Mouse (Mus musculus) testis, adult 2 months (tissue): ENCODE results near the gene Tsc22d4. TPM values are rescaled to one million over a fixed set of nuclear protein-coding genes. Genes with fewer than 3 reads are reported as not detected.

Experiments used
- H3K27ac ChIP-seq: fragments of 200-500 bp; 2 replicates; pipeline ENCODE4 v1.5.1; 2012; ENCODE audit warnings: low read depth, low read length; ENCODE audit not compliant: control insufficient read depth, insufficient read depth
- H3K27me3 ChIP-seq: fragments of 200-500 bp; 2 replicates; pipeline ENCODE4 v1.6.1; 2012; ENCODE audit warnings: mild to moderate bottlenecking, low read length, moderate library complexity; ENCODE audit not compliant: control insufficient read depth, insufficient read depth
- H3K36me3 ChIP-seq: fragments of 200-500 bp; 2 replicates; pipeline ENCODE4 v1.6.1; 2012; ENCODE audit warnings: mild to moderate bottlenecking, low read length; ENCODE audit not compliant: control insufficient read depth, insufficient read depth
- H3K4me1 ChIP-seq: fragments of 200-500 bp; 2 replicates; pipeline ENCODE4 v1.6.1; 2012; ENCODE audit warnings: low read length; ENCODE audit not compliant: control insufficient read depth, insufficient read depth
- H3K4me3 ChIP-seq: fragments of 200-500 bp; 2 replicates; pipeline ENCODE4 v1.5.1; 2012; ENCODE audit warnings: low read depth, mild to moderate bottlenecking, low read length, moderate library complexity, mixed read lengths; ENCODE audit not compliant: control insufficient read depth
- CTCF ChIP-seq: fragments of 200-500 bp; IDR thresholded peaks from 2 replicates; pipeline ENCODE4 v1.5.1; 2012; ENCODE audit warnings: low read depth, mild to moderate bottlenecking, inconsistent platforms, low read length, moderate library complexity; ENCODE audit not compliant: control insufficient read depth, insufficient read depth, insufficient replicate concordance
- POLR2A ChIP-seq: fragments of 200-500 bp; IDR thresholded peaks from 2 replicates; pipeline ENCODE4 v1.6.1; 2012; ENCODE audit warnings: low read depth, mild to moderate bottlenecking, inconsistent platforms, low read length, moderate library complexity; ENCODE audit not compliant: control insufficient read depth
- polyA plus RNA-seq: library from polyadenylated mRNA; depleted of rRNA; stranded (reverse); fragments of >200 nt; gene quantifications from 2 replicates; pipeline ENCODE4 v1.2.3, GENCODE M21; 2012

The Tsc22d4 gene
- polyA plus RNA-seq, 1 experiment = 435 TPM

- peaks cover 7% of the 10 kb centered on the region for H3K4me1 ChIP-seq
- H3K27ac ChIP-seq = no peak overlapping the region
- no peaks in the 10 kb centered on the region for H3K36me3 ChIP-seq
- no peak for TF ChIP-seq CTCF
- TF ChIP-seq POLR2A = no peak
- H3K4me3 ChIP-seq = no peak overlapping the region
- no peaks in the 10 kb centered on the region for H3K27me3 ChIP-seq
Measured at GRCm38 (mm10) chr5:137751221-137751887, 5.8 kb downstream of the Tsc22d4 start.

- Histone ChIP-seq H3K27ac (no peak overlapping the region), H3K27me3 (no peaks in the 10 kb centered on the region), H3K4me1 (peaks cover 8% of the 10 kb centered on the region), H3K36me3 (no peaks in the 10 kb centered on the region), H3K4me3 (no peak overlapping the region)
- TF ChIP-seq CTCF (no peak), POLR2A (no peak)
Measured at GRCm38 (mm10) chr5:137751988-137752387, 6.5 kb downstream of the Tsc22d4 start.

GRCm38 (mm10) chr5:137753111-137753832 lies 7.7 kb downstream of the Tsc22d4 start:
- Histone ChIP-seq H3K27me3 (no peaks in the 10 kb centered on the region), H3K4me1 (peaks cover 6% of the 10 kb centered on the region), H3K4me3 (no peak overlapping the region), H3K36me3 (no peaks in the 10 kb centered on the region), H3K27ac (no peak overlapping the region)
- TF ChIP-seq CTCF (no peak), POLR2A (no peak)

DNA sequence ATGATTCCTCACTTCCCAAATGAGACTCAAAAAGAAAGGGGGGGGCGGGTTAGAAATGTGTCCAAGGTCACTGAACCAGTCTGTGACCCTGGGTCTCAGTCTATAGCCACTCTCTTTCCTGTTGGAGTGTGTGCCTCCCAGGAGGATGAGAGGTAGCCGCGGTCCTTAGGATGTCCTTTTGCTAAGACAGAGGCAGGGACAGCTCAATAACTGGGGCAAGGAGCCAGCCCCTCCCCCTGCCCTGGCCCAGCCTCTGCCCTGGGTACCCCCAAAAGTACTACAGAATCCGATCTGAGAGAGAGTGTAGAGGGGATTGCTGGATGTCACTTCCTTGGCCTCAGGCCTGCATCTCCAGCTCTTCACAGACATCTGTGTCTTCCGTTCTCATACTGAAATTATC lies 9.9 kb downstream of the Tsc22d4 start:
- no peak for TF ChIP-seq CTCF
- no peak for TF ChIP-seq POLR2A
- Histone ChIP-seq H3K27me3 (no peaks in the 10 kb centered on the region), H3K27ac (no peak overlapping the region), H3K4me1 (peaks cover 6% of the 10 kb centered on the region), H3K36me3 (no peaks in the 10 kb centered on the region), H3K4me3 (no peak overlapping the region)

DNA sequence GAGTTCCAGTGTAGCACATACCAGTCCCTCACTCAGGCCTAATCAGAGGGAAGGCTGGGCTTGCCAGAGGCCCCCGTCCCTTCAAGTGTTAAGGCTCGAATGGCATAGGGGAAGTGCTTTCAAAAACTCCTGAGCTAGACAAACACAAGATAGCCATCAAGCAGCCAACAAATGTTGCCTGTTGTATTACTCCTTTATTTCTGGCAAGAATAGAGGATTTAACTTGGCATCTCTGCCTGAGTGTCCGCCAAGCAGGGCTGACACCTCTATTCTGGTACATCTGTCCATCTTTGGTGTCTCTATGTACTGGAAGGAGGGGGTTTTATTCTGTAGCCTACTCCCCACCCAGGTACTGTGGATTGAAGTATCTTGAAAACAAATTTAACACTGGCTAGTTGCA lies 10.6 kb downstream of the Tsc22d4 start:
- TF ChIP-seq CTCF (no peak), POLR2A (no peak)
- Histone ChIP-seq H3K27me3 (no peaks in the 10 kb centered on the region), H3K27ac (no peak overlapping the region), H3K4me3 (no peak overlapping the region), H3K4me1 (peaks cover 6% of the 10 kb centered on the region), H3K36me3 (no peaks in the 10 kb centered on the region)

DNA sequence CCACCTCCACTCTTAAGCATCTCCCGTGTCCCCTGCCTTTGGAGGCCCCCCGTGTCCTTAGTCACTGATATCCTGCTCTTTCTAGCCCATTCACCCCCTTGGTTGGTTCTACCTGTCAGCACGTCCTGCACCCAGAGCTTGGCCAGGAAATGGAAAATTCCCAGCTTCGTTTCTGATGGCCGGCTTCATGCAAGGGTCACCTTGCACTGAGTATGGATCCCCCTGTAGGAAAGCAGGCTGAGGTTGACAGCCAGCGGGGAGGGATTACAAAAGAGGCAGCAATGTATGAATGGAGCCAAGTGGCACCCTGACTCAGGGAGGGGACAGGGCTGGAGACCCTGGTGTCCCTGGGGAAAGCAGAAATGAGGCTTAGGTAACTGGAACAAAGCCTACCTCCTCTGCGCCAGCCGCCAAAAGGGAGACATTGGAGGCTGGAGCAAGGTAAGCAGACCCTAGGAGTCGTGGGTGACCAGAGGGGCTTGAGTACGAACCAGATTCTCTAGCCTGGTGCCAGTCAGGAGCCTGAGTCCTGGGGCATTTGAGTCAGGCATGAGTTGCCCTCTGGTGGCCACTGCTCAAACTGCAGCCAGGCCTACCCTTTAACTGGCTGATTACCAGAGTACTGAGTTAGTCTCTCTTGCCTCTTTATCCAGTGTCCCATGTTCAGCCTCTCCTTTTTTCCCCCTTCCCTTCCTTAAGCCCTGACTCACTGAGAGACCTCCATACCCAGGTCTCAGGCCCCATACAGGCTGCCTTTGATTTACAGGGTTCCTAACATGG lies 11.5 kb downstream of the Tsc22d4 start:
- no peaks in the 10 kb centered on the region for H3K36me3 ChIP-seq
- H3K27ac ChIP-seq = no peak overlapping the region
- peaks cover 6% of the 10 kb centered on the region for H3K4me1 ChIP-seq

DNA sequence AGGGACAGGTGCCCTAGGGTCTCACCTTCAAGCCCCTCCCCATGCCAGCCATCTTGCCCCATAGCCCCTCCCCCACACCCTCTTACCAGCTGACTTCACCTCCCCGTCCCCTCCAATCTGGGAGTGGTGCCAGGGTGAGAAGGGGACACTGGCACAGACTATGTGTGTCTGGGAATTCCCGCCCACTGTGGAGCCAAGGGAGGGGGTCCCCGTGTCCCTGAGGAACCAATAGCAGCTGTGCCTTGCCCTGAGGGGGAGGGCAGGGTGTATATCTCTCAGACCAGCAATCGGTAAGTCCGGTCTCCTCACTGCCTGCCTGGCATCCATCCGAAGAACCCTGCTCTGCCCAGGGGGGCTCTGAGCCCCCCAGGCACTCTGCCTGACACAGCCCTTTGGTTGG lies 12.4 kb downstream of the Tsc22d4 start:
- H3K36me3 ChIP-seq = no peaks in the 10 kb centered on the region
- H3K27ac ChIP-seq = no peak overlapping the region
- H3K27me3 ChIP-seq = no peaks in the 10 kb centered on the region
- H3K4me3 ChIP-seq = peak overlapping the region; percentile 66
- peaks cover 6% of the 10 kb centered on the region for H3K4me1 ChIP-seq
- no peak for TF ChIP-seq POLR2A

More for the DNA sequence above, 11.5 kb downstream of the Tsc22d4 start:
- Histone ChIP-seq H3K4me3 (no peak overlapping the region), H3K27me3 (no peaks in the 10 kb centered on the region)
- TF ChIP-seq CTCF = peak; percentile 86
- no peak for TF ChIP-seq POLR2A
